Mouse (Mus musculus): ENCODE measurements around the gene Gm20532.

Gene Gm20532

GRCm38 (mm10) chr2:26643942-26644341 is 57.5 kb downstream of the Gm20532 start:
- no peak for DNase-seq (ENCODE audit: low read depth, low spot score)

GRCm38 (mm10) chr2:26646643-26647293 is 60.3 kb downstream of the Gm20532 start:
- peak; percentile 95 for DNase-seq (ENCODE audit: low read depth, low spot score)

GRCm38 (mm10) chr2:26654687-26655086 is 68.2 kb downstream of the Gm20532 start:
- DNase-seq (ENCODE audit: low read depth, low spot score): no peak

GRCm38 (mm10) chr2:26657426-26657825 is 71.0 kb downstream of the Gm20532 start:
- DNase-seq (ENCODE audit: low read depth, low spot score): no peak

GRCm38 (mm10) chr2:26661143-26661752 is 74.8 kb downstream of the Gm20532 start:
- peak; percentile 14 for DNase-seq (ENCODE audit: low read depth, low spot score)

- no peak for DNase-seq (ENCODE audit: low read depth, low spot score)
Observed at GRCm38 (mm10) chr2:26661768-26662508, 75.5 kb downstream of the Gm20532 start.

GRCm38 (mm10) chr2:26662509-26662882 is 76.1 kb downstream of the Gm20532 start:
- DNase-seq (ENCODE audit: low read depth, low spot score): no peak

- no peak for DNase-seq (ENCODE audit: low read depth, low spot score)
Observed at GRCm38 (mm10) chr2:26663112-26663511, 76.7 kb downstream of the Gm20532 start.

- DNase-seq (ENCODE audit: low read depth, low spot score): peak; percentile 31
Observed at GRCm38 (mm10) chr2:26663551-26663950, 77.1 kb downstream of the Gm20532 start.

GRCm38 (mm10) chr2:26668746-26669145 is 82.3 kb downstream of the Gm20532 start:
- DNase-seq (ENCODE audit: low read depth, low spot score): no peak

- no peak for DNase-seq (ENCODE audit: low read depth, low spot score)
Observed at GRCm38 (mm10) chr2:26671182-26671581, 84.7 kb downstream of the Gm20532 start, which contains the start of gene Lcn4. Lcn4 (minus strand) TSS chr2:26671282.

Data from brain, adult 2 months (tissue).